Mouse (Mus musculus): Measurements from ENCODE around the gene Ism2.

DNA sequence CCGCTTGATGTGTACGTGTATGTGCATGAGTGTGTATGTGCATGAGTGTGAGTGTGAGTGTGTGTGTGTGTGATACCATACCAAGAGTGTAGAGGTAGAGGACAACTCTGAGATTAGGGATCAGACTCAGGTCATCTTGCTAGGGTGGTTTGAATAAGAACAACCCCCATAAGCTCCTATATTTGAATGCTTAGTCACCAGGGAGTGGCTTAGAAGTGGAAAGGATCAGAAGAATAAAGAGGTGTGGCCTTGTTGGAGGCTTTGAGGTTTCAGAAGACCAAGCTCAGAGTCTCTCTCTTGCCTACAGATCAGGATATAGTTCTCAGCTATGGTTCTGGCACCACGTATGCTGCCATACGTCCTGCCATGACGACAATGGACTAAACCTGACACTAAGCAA is 42.9 kb downstream of the Ism2 start:
- TF ChIP-seq CTCF (IDR thresholded peaks at IDR 0.05; ENCODE audit: extremely low read depth, insufficient read depth, insufficient read length, insufficient replicate concordance) (no peak), POLR2A (IDR thresholded peaks at IDR 0.05; ENCODE audit: low read depth, low read length) (no peak)

Data from spleen, adult 2 months (tissue).